Mouse (Mus musculus): ENCODE results near the gene Adra1d. TPM values are rescaled to one million over a fixed set of nuclear protein-coding genes. Genes with fewer than 3 reads are reported as not detected.

Gene Adra1d
- polyA plus RNA-seq, 1 experiment from 2014 or later, result 0.50 TPM

GRCm38 (mm10) chr2:131506358-131506757 lies 55.7 kb downstream of the Adra1d start:
- no peaks in the 10 kb centered on the region for H3K27me3 ChIP-seq
- H3K4me3 ChIP-seq, result no peak overlapping the region
- no peak overlapping the region for H3K9ac ChIP-seq
- H3K4me2 ChIP-seq (replicated peaks), result no peak overlapping the region; the same call in 1 of the 2 replicates
- WGBS, result 19% methylated on average over 3 of the region's 3 CpGs
- H3K9me3 ChIP-seq (replicated peaks), result no peaks in the 10 kb centered on the region
- peak; percentile 89 for ATAC-seq (ENCODE audit: low FRiP score)
- H3K36me3 ChIP-seq, result no peaks in the 10 kb centered on the region
- peaks cover 56% of the 10 kb centered on the region for H3K4me1 ChIP-seq
- H3K27ac ChIP-seq, result peak overlapping the region; percentile 85

DNA sequence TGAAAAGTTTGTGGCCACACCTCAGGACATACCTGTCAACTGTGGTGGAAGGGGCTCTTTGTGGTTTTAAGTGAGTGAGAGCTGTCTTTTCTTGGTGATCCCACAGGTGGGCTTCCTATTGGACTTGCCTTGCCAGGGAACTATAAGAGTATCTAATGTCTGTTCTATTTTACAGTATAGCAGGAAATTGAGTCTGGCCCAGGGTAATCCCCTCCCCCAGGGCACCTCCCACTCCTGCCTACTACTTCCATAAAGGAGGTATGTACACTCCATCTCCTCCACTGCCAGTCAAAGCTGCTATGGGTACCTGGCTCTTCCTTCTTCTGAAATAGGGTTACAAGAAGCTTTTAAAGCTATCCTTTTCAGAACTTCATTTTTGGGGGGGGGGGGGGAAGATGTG lies 56.7 kb downstream of the Adra1d start:
- Histone ChIP-seq H3K27ac (peak overlapping the region; percentile 85; the same call in 1 of the 2 replicates), H3K4me3 (no peak overlapping the region)
- no peak for ATAC-seq (ENCODE audit: low FRiP score)

GRCm38 (mm10) chr2:131502561-131502960 lies 59.5 kb downstream of the Adra1d start:
- Histone ChIP-seq H3K9me3 (replicated peaks) (no peaks in the 10 kb centered on the region), H3K36me3 (no peaks in the 10 kb centered on the region), H3K4me3 (no peak overlapping the region), H3K27me3 (no peaks in the 10 kb centered on the region), H3K4me2 (replicated peaks) (no peak overlapping the region), H3K9ac (no peak overlapping the region), H3K4me1 (peaks cover 41% of the 10 kb centered on the region), H3K27ac (no peak overlapping the region)
- no peak for ATAC-seq (ENCODE audit: low FRiP score)
- 76% methylated on average over 5 of the region's 5 CpGs for WGBS

More for the DNA sequence above, 56.7 kb downstream of the Adra1d start:
- H3K9me3 ChIP-seq (replicated peaks), result no peaks in the 10 kb centered on the region
- H3K36me3 ChIP-seq, result no peaks in the 10 kb centered on the region
- H3K4me2 ChIP-seq (replicated peaks), result no peak overlapping the region
- no peaks in the 10 kb centered on the region for H3K27me3 ChIP-seq
- H3K4me1 ChIP-seq, result peaks cover 58% of the 10 kb centered on the region
- H3K9ac ChIP-seq, result no peak overlapping the region

DNA sequence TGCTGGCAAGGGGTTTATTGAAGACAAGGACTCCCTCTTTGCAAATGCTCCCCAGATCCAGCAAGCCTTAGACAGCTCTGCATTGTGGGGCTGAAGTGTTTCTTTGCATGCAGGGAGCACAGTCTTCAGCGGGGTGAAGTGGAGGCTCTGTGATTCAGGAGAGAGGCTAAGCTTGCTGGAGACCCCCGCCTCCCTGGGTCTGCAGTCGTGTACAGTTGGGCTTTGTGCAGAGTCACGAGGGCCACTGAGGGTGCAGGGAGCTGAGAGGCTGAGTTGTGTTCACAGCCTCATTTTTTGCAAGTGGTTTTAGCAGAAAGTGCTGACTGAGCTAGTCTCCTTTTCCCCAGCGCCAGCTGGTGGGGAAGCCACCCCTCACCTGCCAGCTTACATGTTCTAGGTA lies 60.2 kb downstream of the Adra1d start:
- Histone ChIP-seq H3K4me3 (no peak overlapping the region), H3K9me3 (replicated peaks) (no peaks in the 10 kb centered on the region), H3K27me3 (no peaks in the 10 kb centered on the region), H3K36me3 (no peaks in the 10 kb centered on the region), H3K9ac (no peak overlapping the region), H3K27ac (peak overlapping the region; percentile 46; the same call in 1 of the 2 replicates), H3K4me1 (peaks cover 40% of the 10 kb centered on the region), H3K4me2 (replicated peaks) (no peak overlapping the region)
- WGBS, result 56% methylated on average over 5 of the region's 5 CpGs
- ATAC-seq (ENCODE audit: low FRiP score), result no peak

- no peak for ATAC-seq (ENCODE audit: low FRiP score)
- H3K27ac ChIP-seq, result no peak overlapping the region
- H3K27me3 ChIP-seq, result no peaks in the 10 kb centered on the region
- H3K4me1 ChIP-seq, result peaks cover 31% of the 10 kb centered on the region
- WGBS, result 72% methylated on average over 5 of the region's 5 CpGs
- no peak overlapping the region for H3K9ac ChIP-seq
- H3K36me3 ChIP-seq, result no peaks in the 10 kb centered on the region
- no peaks in the 10 kb centered on the region for H3K9me3 ChIP-seq (replicated peaks)
- no peak overlapping the region for H3K4me3 ChIP-seq
- no peak overlapping the region for H3K4me2 ChIP-seq (replicated peaks)
Observed at GRCm38 (mm10) chr2:131499290-131499845, 62.7 kb downstream of the Adra1d start.

GRCm38 (mm10) chr2:131498219-131498618 lies 63.9 kb downstream of the Adra1d start:
- no peak for ATAC-seq (ENCODE audit: low FRiP score)
- Histone ChIP-seq H3K9ac (no peak overlapping the region), H3K27me3 (no peaks in the 10 kb centered on the region), H3K4me2 (replicated peaks) (no peak overlapping the region), H3K36me3 (no peaks in the 10 kb centered on the region), H3K4me1 (peaks cover 35% of the 10 kb centered on the region), H3K4me3 (no peak overlapping the region), H3K27ac (no peak overlapping the region), H3K9me3 (replicated peaks) (no peaks in the 10 kb centered on the region)
- WGBS, result 66% methylated on average over 7 of the region's 7 CpGs

DNA sequence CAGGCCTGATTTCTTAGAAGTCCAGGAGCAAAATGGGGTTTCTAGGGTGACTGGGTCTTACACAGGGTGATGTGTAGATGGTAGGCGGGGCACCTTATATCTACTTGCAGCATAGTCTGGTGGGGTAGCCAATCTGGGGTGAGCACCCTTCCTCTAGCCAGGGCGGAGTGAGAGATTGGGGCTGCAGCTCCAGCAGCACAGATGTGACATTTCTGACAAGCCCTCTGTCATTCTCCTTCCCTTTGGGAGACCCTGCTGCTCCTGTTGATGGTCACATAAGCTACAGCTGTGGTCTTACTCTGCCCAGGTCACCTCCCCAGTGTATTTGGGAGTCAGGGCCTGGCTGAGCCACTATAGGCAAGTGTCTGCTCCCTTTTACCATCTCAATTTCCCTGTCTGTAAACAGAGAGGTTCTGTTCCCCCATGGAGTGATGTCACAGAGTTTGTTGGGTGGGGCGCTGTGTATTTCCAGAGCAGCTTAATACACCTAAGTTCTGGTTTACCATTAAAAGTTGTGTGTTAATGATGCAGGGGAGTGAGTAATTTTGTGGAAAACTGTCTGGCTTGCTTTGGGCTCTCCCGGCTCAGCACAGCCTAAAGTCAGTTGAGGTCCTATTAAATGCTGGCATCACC lies 64.7 kb downstream of the Adra1d start:
- Histone ChIP-seq H3K36me3 (no peaks in the 10 kb centered on the region), H3K27me3 (no peaks in the 10 kb centered on the region), H3K9ac (no peak overlapping the region), H3K4me1 (peaks cover 40% of the 10 kb centered on the region), H3K9me3 (replicated peaks) (no peaks in the 10 kb centered on the region), H3K4me3 (no peak overlapping the region), H3K27ac (no peak overlapping the region), H3K4me2 (replicated peaks) (no peak overlapping the region)
- 86% methylated on average over 4 of the region's 4 CpGs for WGBS
- ATAC-seq (ENCODE audit: low FRiP score), result no peak

DNA sequence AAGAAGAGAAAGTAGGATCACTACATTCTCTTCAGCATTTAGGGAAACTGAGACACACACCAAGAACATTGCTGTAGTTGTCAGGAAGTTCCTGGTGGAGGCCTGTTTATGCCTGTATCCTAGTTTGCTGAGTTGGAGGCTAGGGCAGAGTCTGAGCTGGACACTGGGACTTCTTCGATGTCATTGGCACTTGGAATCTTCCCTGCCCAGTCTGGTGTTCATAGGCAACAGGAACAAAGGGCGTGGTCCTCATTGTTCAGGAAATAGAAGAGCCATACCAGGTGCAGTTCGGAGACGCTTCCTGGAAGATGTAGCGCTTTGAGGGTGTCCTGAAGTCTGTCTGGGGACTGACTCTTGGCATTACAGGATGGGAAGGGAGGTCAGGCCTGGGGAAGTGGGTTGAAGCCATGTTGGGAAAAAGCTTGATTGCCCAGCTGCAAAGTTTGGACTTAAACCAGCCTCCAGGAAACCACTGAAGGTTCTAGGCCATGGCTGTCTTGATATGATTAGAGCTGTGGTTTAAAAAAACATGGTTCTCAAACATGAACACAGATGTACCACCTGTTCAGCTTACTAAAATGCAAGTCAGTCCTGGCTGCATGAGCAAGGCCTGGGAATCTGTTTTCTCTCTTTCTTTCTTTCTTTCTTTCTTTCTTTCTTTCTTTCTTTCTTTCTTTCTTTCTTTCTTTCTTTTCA lies 65.8 kb downstream of the Adra1d start:
- H3K36me3 ChIP-seq, result no peaks in the 10 kb centered on the region
- H3K4me2 ChIP-seq (replicated peaks), result no peak overlapping the region
- H3K9me3 ChIP-seq (replicated peaks), result no peaks in the 10 kb centered on the region
- H3K27ac ChIP-seq, result no peak overlapping the region
- no peaks in the 10 kb centered on the region for H3K27me3 ChIP-seq
- 91% methylated on average over 5 of the region's 5 CpGs for whole genome bisulfite sequencing
- no peak overlapping the region for H3K4me3 ChIP-seq
- H3K4me1 ChIP-seq, result peaks cover 33% of the 10 kb centered on the region
- no peak for ATAC-seq (ENCODE audit: low FRiP score)
- H3K9ac ChIP-seq, result no peak overlapping the region

Other genes starting within 250 kb of the Adra1d start
- gene Rnf24, start 209.4 kb downstream of the Adra1d start, polyA plus RNA-seq (2016; fragmentation: Nextera tagmentation; extraction: Ambion mirVana), result 19.1 and 22.8 TPM in 2 replicates
- 47.0 and 49.3 TPM in 2 replicates for gene Smox, start 70.8 kb downstream of the Adra1d start, polyA plus RNA-seq (2016; fragmentation: Nextera tagmentation; extraction: Ambion mirVana)

Measured in hindbrain, embryonic 12.5 days (tissue).